Mouse (Mus musculus) ovary, adult 10 weeks (tissue): ENCODE results near the gene Kat5. TPM values are rescaled to one million over a fixed set of nuclear protein-coding genes. Genes with fewer than 3 reads are reported as not detected.

ENCODE experiments used
- polyA plus RNA-seq: library from polyadenylated mRNA; stranded (reverse); fragments of 350-450 nt; fragmentation: Illumina TruSeq; extraction: RNeasy Lipid Tissue Mini Kit (QIAGEN cat#74804); gene quantifications from one replicate; pipeline ENCODE4 v1.2.3, GENCODE M21; 2014

Kat5 gene
- polyA plus RNA-seq = 31.8 TPM

GRCm38 (mm10) chr19:5609547-5610404, at the start of gene Kat5:
TSS of gene Kat5 (minus strand) at chr19:5610237.

GRCm38 (mm10) chr19:5637069-5638047, 27.3 kb upstream of the Kat5 start, which contains the start of gene Rela:
TSS of gene Rela (plus strand) at chr19:5637483.

GRCm38 (mm10) chr19:5601752-5602541, 8.1 kb downstream of the Kat5 start, which contains the start of gene Rnaseh2c:
TSS of gene Rnaseh2c (plus strand) at chr19:5601873.

GRCm38 (mm10) chr19:5567534-5568469, 42.2 kb downstream of the Kat5 start, which contains the start of gene Ap5b1:
TSS of gene Ap5b1 (plus strand) at chr19:5568025.

GRCm38 (mm10) chr19:5560457-5561041, 49.5 kb downstream of the Kat5 start, which contains the start of gene Ovol1:
TSS of gene Ovol1 (minus strand) at chr19:5560646.

Other genes with a start within 250 kb of the Kat5 start
- 12.7 TPM for gene Eif1ad, start 243.5 kb downstream of the Kat5 start, polyA plus RNA-seq
- 9.0 TPM for gene Banf1, start 243.1 kb downstream of the Kat5 start, polyA plus RNA-seq
- 2.5 TPM for gene Sart1, start 221.5 kb downstream of the Kat5 start, polyA plus RNA-seq
- gene Tsga10ip, start 207.7 kb downstream of the Kat5 start, polyA plus RNA-seq = not detected
- 5.8 TPM for gene Drap1, start 185.3 kb downstream of the Kat5 start, polyA plus RNA-seq
- gene AI837181, start 185.1 kb downstream of the Kat5 start, polyA plus RNA-seq = not detected
- not detected for gene Fosl1, start 162.7 kb downstream of the Kat5 start, polyA plus RNA-seq
- 1.5 TPM for gene Ccdc85b, start 152.3 kb downstream of the Kat5 start, polyA plus RNA-seq
- 2.3 TPM for gene Fibp, start 149.6 kb downstream of the Kat5 start, polyA plus RNA-seq
- not detected for gene Ctsw, start 141.7 kb downstream of the Kat5 start, polyA plus RNA-seq
- gene Efemp2, start 136.3 kb downstream of the Kat5 start, polyA plus RNA-seq = 2.1 TPM
- gene Mus81, start 121.8 kb downstream of the Kat5 start, polyA plus RNA-seq = 1.6 TPM
- 190 TPM for gene Cfl1, start 119.8 kb downstream of the Kat5 start, polyA plus RNA-seq
- gene 1700020D05Rik, start 106.5 kb downstream of the Kat5 start, polyA plus RNA-seq = not detected
- not detected for gene Snx32, start 99.7 kb downstream of the Kat5 start, polyA plus RNA-seq
- gene Ovol1, start 49.6 kb downstream of the Kat5 start, polyA plus RNA-seq = 0.20 TPM
- gene Ap5b1, start 42.2 kb downstream of the Kat5 start, polyA plus RNA-seq = not detected
- gene Rnaseh2c, start 8.4 kb downstream of the Kat5 start, polyA plus RNA-seq = 1.2 TPM
- 1.3 TPM for gene Rela, start 27.2 kb upstream of the Kat5 start, polyA plus RNA-seq
- 2.2 TPM for gene Sipa1, start 53.5 kb upstream of the Kat5 start, polyA plus RNA-seq
- 1.5 TPM for gene Map3k11, start 78.5 kb upstream of the Kat5 start, polyA plus RNA-seq
- gene Pcnx3, start 78.7 kb upstream of the Kat5 start, polyA plus RNA-seq = 0.29 TPM
- gene Kcnk7, start 94.1 kb upstream of the Kat5 start, polyA plus RNA-seq = not detected
- gene Ehbp1l1, start 116.1 kb upstream of the Kat5 start, polyA plus RNA-seq = 2.2 TPM
- not detected for gene Fam89b, start 119.4 kb upstream of the Kat5 start, polyA plus RNA-seq
- 7.7 TPM for gene Ltbp3, start 130.7 kb upstream of the Kat5 start, polyA plus RNA-seq
- gene Scyl1, start 161.2 kb upstream of the Kat5 start, polyA plus RNA-seq = 0.57 TPM